Mouse (Mus musculus) thymus, postnatal 10 days (tissue): Measurements from ENCODE around the gene Zbtb32.

Experiments used
- DNase-seq, 2 experiments: peaks; one replicate each; pipeline ENCODE4 v3.0.0; 2021; ENCODE audit warnings: low spot score in 2 of 2

The Zbtb32 gene

GRCm38 (mm10) chr7:30567555-30567954, 31.2 kb downstream of the Zbtb32 start:
- no peak for DNase-seq

- no peak for DNase-seq
Observed at GRCm38 (mm10) chr7:30566033-30566432, 32.7 kb downstream of the Zbtb32 start.

GRCm38 (mm10) chr7:30564970-30565571, 33.6 kb downstream of the Zbtb32 start, which contains the start of gene Igflr1:
TSS of gene Igflr1 (plus strand) at chr7:30565427.
- DNase-seq, result no peak

GRCm38 (mm10) chr7:30563906-30564280, 34.8 kb downstream of the Zbtb32 start:
- DNase-seq, result peak; percentile 37 to 51

GRCm38 (mm10) chr7:30563117-30563905, 35.4 kb downstream of the Zbtb32 start, which contains the start of the genes U2af1l4, Gm49396 and Psenen:
TSS of gene U2af1l4 (plus strand) at chr7:30563301.
TSS of gene Gm49396 (plus strand) at chr7:30563344.
TSS of gene Psenen (minus strand) at chr7:30563627.
- DNase-seq, result peak; percentile 93 to 96

GRCm38 (mm10) chr7:30562526-30563116, 36.1 kb downstream of the Zbtb32 start:
- DNase-seq, result peak in 1 of 2 experiments; percentile 28

GRCm38 (mm10) chr7:30560296-30560695, 38.4 kb downstream of the Zbtb32 start:
- no peak for DNase-seq

GRCm38 (mm10) chr7:30559443-30559954, 39.2 kb downstream of the Zbtb32 start, which contains the start of gene Lin37:
TSS of gene Lin37 (minus strand) at chr7:30559838.
- peak; percentile 91 to 93 for DNase-seq

GRCm38 (mm10) chr7:30558656-30559442, 39.9 kb downstream of the Zbtb32 start:
- DNase-seq, result no peak

- no peak for DNase-seq
Observed at GRCm38 (mm10) chr7:30557901-30558514, 40.7 kb downstream of the Zbtb32 start.

GRCm38 (mm10) chr7:30556894-30557536, 41.7 kb downstream of the Zbtb32 start:
- peak in 1 of 2 experiments; percentile 47 for DNase-seq

GRCm38 (mm10) chr7:30553810-30554584, 44.7 kb downstream of the Zbtb32 start:
- DNase-seq, result no peak

- DNase-seq, result peak in 1 of 2 experiments; percentile 34
Observed at GRCm38 (mm10) chr7:30553021-30553589, 45.6 kb downstream of the Zbtb32 start.

- DNase-seq, result peak; percentile 95
Observed at GRCm38 (mm10) chr7:30552102-30553020, 46.3 kb downstream of the Zbtb32 start, which contains the start of the genes Hspb6 and Proser3. TSS of gene Hspb6 (plus strand) at chr7:30552178. TSS of gene Proser3 (minus strand) at chr7:30552299.

- DNase-seq, result peak in 1 of 2 experiments; percentile 55
Observed at GRCm38 (mm10) chr7:30551445-30552101, 47.1 kb downstream of the Zbtb32 start.

- no peak for DNase-seq
Observed at GRCm38 (mm10) chr7:30550603-30551002, 48.1 kb downstream of the Zbtb32 start.

GRCm38 (mm10) chr7:30549880-30550279, 48.8 kb downstream of the Zbtb32 start:
- DNase-seq, result no peak
